Mouse (Mus musculus) lung, postnatal 14 days (tissue): ENCODE data around the gene Fhl3.
"Not testable (repeated sequence)": the region's sequence is repeated elsewhere in the genome, so short reads cannot be mapped to it uniquely, and the experiment has no call there.

Experiments
- DNase-seq: peaks from one replicate; pipeline ENCODE4 v3.0.0; 2021

Gene Fhl3

GRCm38 (mm10) chr4:124710776-124711291 lies 10.3 kb downstream of the Fhl3 start:
- peak; percentile 60 for DNase-seq

GRCm38 (mm10) chr4:124712618-124713017 lies 12.1 kb downstream of the Fhl3 start:
- no peak for DNase-seq

GRCm38 (mm10) chr4:124713850-124714249 lies 13.3 kb downstream of the Fhl3 start:
- DNase-seq: not testable (repeated sequence)

- peak; percentile 95 for DNase-seq
These were observed 14.3 kb downstream of the Fhl3 start, which contains the start of gene Sf3a3 for GRCm38 (mm10) chr4:124714545-124715481. Sf3a3 (plus strand) TSS chr4:124714776.

GRCm38 (mm10) chr4:124719101-124719500 lies 18.6 kb downstream of the Fhl3 start:
- no peak for DNase-seq

- DNase-seq: no peak
These were observed 25.6 kb downstream of the Fhl3 start for GRCm38 (mm10) chr4:124726121-124726520.

GRCm38 (mm10) chr4:124736952-124737351 lies 36.5 kb downstream of the Fhl3 start:
- no peak for DNase-seq

- no peak for DNase-seq
These were observed 37.0 kb downstream of the Fhl3 start for GRCm38 (mm10) chr4:124737486-124737885.

GRCm38 (mm10) chr4:124738013-124738412 lies 37.5 kb downstream of the Fhl3 start:
- DNase-seq: no peak

- DNase-seq: no peak
These were observed 38.3 kb downstream of the Fhl3 start for GRCm38 (mm10) chr4:124738783-124739182.

- peak; percentile 78 for DNase-seq
These were observed 41.2 kb downstream of the Fhl3 start, which contains the start of gene Inpp5b for GRCm38 (mm10) chr4:124741376-124742343. Inpp5b (plus strand) TSS chr4:124741850.

GRCm38 (mm10) chr4:124742839-124743238 lies 42.3 kb downstream of the Fhl3 start:
- DNase-seq: no peak

GRCm38 (mm10) chr4:124746577-124746976 lies 46.1 kb downstream of the Fhl3 start:
- DNase-seq: no peak

- no peak for DNase-seq
These were observed 47.4 kb downstream of the Fhl3 start for GRCm38 (mm10) chr4:124747851-124748250.

GRCm38 (mm10) chr4:124751300-124752250 lies 51.1 kb downstream of the Fhl3 start:
- peak; percentile 97 for DNase-seq

- DNase-seq: peak; percentile 70
These were observed 52.0 kb downstream of the Fhl3 start for GRCm38 (mm10) chr4:124752281-124753199.

- no peak for DNase-seq
These were observed 55.0 kb downstream of the Fhl3 start for GRCm38 (mm10) chr4:124755526-124755925.
